15 mouse cellular contexts compared by ENCODE assay signal in the genomic region with DNA sequence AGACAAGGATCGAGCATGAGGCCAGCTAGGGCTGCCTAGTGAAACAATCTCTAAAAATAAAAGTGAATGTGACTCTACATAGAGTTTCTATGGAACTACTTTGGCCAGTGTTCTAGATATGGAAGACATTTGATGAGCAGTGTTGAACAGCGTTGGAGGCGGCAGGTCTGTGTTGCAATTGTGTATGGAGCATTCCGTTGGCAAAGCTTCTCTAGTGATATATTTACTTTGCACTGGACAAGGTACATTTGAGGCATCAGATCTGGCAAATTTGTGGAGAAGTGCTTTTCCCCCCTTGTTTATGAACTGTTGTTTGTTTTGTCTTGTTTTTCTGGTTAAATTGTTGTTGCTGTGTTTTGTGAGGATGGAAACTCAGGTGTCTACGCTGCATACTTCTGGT.
"Had no signal": no experiment of that assay in that cellular context is flagged by ENCODE, and none has a peak within 500 bp of the region (broad histone marks: within the 10 kb centered on the region; RNA-seq: fewer than 3 reads in every experiment).

No protein-coding gene starts in this region.

- H3K4me2 ChIP-seq: midbrain, embryonic 11.5 days had no signal

- H3K4me3 ChIP-seq: layer of hippocampus, adult 2 months; left cerebral cortex, adult 2 months had no signal

- H3K27ac ChIP-seq: kidney, postnatal 0 days; layer of hippocampus, adult 2 months; left cerebral cortex, adult 2 months had no signal

- DNase-seq: kidney, adult 18-20 months; kidney, postnatal 25 days; layer of hippocampus, postnatal 36 days; lung, adult 2 months; lung, postnatal 14 days; lung, postnatal 4 days; midbrain, embryonic 14.5 days; thymus, adult 18-20 months; thymus, postnatal 4 days had no signal

- ATAC-seq: inflammation-experienced regulatory T-cells, adult 6 months; intestine, embryonic 16.5 days had no signal
